Mouse (Mus musculus) heart, adult 11 months (tissue): Measurements from ENCODE around the gene Ftsj3.

Experiments used
- DNase-seq: peaks from one replicate; pipeline ENCODE4 v3.0.0; 2022

The Ftsj3 gene

DNA sequence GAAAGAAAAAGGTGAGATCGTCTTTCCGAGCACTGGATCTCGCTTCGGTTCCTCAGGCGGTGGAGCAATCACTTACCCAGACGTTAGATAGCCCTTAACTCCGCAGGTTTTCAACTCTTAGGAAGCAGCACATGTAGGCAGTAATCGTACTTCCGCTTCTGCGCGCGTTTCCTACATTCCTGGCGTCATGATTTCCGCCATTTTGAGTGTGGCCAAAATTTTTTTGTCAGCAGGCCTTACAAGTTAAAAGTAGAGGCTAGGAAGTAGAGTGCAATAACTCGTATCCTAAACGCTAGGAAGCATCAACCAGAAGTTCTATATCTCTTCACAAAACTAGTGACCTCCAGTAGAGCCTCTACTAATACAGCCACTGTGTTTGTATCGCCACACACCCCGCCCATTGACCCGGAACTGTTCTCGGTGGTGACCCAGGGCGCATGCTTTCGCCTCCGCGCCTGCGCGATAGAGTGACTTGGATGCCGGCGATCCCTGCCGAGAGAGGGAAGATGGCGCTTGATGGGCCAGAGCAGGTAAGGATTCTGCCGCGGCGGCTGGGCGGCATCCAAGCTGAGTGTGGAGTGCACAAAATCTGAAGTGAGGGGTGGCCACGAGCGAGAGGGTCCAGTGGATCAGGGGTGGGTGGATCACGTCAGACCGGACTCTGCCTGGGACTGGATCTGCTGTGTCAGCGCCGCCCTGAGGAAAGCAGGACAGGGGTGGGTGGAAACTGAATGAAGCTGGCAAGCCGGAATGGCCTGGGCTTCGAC is at the start of gene Ftsj3, which contains the start of gene Psmc5:
Gene Ftsj3 (minus strand): TSS at position 395 of the 767 bp plus-strand sequence.
Gene Psmc5 (plus strand): TSS at position 470 of the 767 bp plus-strand sequence.
- DNase-seq, result peak; percentile 99

DNA sequence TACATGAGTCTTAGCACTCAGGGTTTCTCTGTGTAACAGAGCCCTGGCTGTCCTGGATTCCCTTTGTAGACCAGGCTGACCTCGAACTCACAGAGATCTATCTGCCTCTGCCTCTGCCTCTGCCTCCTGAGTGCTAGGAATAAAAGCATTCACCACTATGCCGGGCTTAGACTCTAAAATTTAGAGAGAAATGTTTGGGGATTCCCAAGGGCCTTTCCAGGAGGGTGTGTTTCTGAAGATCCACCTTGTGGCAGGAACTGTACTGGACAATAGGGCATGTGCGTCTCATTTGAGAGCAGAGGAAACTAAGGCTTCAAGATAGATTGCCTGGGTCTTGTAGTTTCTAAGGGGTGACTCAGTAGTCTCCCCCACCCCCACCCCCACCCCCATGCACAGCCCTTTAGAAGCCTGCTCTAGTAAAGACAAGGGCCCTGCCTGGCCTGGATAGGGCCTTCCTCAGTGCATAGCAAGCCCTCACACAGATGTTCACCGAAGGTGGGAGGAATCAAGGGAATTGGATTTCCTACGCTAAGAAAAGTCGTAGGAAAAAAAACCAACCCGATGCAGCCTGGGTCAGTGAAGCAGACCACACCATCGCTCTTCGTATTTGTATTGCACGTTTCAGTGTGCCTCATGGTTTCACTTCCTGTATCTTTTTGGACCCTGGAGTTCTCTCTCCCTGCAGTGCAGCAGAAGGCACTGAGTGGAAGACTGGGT is 49.6 kb upstream of the Ftsj3 start:
- peak; percentile 93 for DNase-seq

DNA sequence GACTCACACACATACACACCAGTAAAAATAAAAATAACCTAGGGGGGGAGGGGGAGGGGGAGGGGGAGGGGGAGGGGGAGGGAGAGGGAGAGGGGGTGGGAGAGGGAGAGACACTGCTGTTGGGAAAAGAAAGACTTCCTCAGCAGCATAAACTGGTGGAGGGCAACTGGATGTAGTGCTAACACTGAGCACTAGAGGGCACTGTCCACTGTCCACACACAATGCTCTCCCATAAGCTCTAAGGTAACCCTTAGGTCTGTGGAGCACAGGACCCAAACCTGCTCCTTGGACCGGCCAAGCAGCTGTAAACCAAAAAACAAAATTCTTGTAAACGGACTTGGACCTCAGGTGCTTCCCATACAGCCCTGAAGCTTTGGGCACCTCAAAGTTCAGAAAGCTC is 46.8 kb upstream of the Ftsj3 start:
- no peak for DNase-seq

DNA sequence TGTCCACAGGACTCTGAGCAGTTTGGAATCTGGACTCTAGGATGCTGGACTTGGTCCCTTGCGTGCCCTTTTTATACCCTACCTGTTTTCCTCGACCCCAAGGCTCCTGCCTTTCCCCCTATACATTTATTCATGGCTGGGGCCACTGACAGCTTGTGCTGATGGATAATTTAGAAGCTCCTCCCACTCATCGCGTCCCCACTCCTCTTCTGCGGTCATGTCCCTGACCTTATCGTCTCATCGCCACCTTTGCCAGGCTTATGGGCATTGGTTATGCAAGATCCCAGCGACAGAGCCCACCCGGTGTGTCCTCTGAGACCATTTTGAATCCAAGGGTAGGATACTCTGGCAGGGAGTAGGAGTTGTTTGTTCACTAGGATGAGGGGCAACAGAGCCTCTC is 45.9 kb upstream of the Ftsj3 start, which contains the start of gene Gh:
Gene Gh (minus strand): TSS at position 101 of the 400 bp plus-strand sequence.
- no peak for DNase-seq

DNA sequence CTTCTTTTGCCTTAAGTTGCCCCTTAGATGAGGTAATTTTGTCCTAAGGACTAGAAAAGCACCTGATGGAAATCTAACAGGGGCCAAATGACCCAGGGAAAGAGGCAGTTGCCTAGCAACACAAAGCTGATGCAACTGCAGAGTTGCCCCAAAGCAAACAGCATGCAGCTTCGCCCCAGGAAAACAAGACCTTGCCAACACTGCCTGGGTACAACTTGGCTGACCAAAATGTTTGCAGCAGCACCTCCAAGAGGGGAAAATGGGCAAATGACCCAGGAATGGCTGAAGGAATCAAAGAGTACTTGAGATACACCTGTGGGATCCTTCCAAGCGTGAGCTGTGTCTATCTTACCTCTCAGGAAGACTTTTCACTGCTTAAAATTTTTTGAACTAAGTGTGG is 36.0 kb upstream of the Ftsj3 start:
- no peak for DNase-seq

DNA sequence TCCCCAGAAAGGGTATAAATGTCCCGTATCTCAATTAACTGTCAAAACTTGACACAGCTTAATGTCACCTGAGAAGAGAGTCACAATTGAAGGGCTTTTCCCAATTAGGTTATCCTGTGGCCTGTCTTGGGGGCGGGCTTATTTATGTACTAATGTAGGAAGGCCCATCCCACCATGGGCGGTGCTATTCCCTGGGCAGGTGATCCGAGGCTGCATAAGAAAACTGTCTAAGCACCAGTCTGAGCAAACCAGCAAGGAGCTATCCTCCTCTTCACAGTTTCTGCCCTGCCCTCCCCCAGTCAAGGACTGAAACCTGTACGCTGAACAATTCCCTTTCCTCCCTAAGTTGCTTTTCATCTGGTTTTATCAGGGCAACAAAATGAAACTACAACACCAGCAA is 34.5 kb upstream of the Ftsj3 start:
- no peak for DNase-seq

DNA sequence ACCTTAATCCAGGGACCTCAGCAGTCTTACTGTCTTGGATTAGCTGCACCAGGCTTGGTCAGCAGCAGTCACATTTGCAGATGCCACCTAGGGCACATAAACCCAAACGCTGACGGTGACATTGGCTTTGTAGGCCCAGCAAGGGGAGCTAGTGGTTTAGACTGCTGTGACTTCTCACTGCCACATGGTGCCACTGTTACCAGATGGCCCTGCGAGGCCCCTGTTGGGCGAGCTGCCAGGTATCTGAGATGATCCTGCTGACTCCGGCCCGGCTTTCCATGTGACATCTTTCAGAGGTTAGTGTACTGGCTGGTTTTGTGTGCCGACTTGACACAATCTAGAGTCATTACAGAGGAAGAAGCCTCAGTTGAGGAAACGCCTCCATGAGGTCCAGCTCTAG is 33.5 kb upstream of the Ftsj3 start:
- peak; percentile 95 for DNase-seq

DNA sequence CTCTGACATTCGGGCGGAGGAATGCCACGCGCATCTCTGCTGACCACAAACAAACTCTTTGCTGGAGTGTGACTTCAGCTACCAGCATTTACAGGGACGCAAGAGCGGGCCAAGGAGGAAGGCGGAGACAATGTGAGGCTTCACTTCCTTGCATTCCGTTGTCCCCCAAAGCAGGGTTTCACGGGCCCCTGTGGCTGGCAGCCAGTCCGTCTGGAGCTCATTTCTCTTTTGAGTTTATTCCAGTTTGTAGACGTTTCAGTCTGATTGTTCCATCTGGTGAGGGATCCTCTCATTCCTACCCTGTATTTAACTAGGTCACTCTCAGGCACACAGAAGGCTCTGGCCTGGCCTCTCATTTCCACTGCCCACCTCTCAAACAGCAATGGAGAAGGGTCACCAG is 31.1 kb upstream of the Ftsj3 start:
- DNase-seq, result no peak

DNA sequence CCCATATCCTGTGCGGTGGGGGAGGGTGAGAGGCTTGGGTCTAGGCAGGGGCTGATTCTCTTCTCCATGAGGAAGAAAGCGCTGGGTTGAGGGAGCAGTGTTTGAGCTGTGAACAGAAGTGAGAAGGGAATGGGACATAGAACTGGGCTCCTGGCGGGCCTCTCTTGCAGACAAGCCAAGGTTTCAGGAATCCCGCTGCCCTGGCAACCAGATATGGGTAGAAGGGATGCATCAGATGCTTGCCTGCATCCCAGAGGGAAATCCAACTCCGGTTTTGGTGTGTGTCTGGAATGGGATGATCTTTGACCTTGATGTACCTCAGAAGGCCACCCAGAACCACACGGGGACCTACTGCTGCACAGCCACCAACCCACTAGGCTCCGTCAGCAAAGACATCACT is 30.3 kb upstream of the Ftsj3 start:
- DNase-seq, result no peak

DNA sequence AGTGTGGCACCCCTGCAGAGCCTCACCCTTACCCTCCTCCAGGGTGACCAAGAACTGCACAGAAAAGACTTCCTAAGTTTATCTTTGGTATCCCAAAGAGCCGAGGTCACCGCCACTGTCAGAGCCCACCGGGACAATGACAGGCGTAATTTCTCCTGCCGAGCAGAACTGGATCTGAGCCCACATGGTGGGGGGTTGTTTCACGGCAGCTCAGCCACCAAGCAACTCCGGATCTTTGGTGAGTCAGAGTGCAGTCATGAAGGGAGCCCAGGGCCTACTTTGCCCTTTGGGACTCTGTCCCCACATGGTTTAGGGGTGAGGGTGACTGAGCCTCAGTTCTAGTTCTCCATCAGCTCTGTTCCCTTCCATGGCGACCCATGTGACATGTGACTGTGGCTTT is 28.2 kb upstream of the Ftsj3 start:
- DNase-seq, result no peak

DNA sequence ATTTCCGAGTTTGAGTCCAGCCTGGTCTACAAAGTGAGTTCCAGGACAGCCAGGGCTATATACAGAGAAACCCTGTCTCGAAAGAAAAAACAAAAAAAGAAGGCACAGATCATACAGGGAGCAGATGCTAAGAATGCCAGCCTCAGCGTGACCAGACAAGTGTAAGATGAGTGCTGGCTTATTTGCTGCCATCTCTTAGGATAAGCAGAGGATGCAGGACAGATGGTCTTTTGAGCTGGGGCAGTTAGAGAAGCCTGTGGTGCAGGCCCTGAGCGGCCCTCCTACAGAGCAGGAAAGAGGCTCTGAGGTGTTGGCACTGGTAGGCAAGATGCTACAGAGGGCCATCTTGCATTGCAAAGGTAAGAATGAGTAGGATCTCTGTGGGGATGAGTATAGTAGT is 27.5 kb upstream of the Ftsj3 start:
- no peak for DNase-seq

DNA sequence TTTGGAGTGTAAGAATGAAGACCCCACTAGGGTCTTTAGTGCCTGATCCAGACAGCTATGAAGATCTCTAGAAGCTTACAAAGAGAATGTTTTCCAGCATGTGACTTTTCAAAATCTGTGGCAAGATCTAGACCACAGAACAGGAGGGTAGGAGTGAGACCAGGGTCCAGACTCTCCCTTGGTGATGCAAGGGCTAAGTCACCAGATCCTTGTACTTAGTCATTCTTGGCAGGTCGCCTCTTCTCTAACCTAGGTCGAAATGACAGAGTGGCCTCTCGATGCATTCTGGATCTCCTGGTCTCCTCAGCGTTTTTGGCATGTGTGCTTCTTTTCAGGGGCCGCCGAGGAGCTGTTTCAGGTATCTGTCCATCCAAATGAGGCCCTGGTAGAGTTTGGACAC is 26.6 kb upstream of the Ftsj3 start:
- no peak for DNase-seq

DNA sequence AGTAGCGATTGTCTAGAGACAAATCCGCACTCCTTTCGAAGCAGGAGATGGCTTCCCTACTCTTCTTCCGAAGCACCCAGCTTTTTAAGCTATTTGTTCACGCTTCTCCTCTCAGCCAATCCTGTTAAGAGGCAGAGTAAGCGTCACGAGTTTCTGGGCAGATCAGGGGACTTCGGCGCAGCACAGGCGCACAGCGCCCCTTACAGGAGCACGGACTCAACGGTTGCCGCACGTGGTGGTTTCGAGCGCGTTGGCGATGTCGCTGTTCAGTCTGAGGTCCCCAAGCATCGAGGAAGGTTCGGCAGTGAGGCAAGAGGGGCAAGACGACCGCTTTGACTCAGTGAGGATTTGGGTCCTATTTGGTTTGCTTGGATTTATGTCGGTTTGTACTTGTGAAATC is 20.6 kb upstream of the Ftsj3 start, which contains the start of gene Tcam1:
Gene Tcam1 (plus strand): TSS at position 219 of the 400 bp plus-strand sequence.
- DNase-seq, result peak; percentile 99

DNA sequence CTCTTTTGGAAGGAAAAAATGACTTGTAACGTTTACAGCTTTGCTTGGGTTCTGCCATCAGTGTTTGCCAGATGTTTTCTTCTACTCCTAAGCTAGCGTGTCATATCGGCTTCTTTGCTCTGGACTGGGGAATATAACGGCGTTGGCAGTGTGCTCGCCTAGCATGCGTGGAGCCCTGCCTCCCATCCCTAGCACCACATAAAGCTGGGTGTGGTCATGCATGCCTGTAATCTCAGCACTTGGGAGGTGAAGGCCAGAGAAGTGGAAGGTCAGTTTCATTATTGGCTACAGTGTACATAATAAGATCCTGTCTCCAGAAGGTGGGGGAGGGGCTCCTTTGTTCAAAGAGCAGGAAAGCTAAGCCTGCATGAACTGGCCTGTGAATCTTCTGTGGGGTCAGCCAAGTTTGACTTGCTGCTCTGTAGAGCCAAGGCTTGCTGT is 19.1 kb upstream of the Ftsj3 start:
- no peak for DNase-seq

DNA sequence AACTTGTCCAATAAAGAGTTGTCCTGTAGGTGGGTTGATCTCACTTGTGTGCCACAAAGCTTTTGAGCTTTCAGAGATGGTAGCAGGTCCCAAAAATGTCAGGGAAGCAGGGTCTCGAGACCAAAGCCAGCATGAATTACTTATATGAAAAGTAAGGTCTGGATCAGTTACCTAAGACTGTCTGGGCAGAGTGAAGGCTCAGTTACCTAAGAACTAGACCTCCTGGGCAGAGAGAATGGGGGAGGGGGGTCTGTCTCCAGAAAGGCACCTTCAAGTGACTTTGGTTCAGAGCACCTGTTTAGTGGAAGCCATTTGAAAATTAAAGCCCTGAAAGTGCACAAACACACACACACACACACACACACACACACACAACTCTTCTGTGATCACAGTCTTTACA is 18.5 kb upstream of the Ftsj3 start:
- no peak for DNase-seq

DNA sequence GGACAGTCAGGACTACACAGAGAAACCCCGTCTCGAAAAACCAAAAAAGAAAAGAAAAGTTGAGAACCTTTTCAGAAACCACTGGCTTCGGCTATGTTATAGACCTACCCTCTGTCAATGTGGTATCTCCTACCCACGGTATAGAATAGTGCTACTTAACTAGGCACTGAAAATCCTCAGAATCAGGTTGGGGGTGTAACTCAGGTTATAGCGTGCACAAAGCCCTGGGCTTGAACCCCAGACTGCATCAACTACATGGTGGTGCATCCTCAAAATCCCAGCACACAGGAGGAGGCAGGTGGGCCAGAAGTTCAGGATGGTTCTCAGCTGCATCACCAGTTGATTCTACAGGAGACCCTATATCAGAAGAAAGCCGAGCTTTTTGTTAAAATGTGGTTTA is 17.9 kb upstream of the Ftsj3 start:
- peak; percentile 90 for DNase-seq

DNA sequence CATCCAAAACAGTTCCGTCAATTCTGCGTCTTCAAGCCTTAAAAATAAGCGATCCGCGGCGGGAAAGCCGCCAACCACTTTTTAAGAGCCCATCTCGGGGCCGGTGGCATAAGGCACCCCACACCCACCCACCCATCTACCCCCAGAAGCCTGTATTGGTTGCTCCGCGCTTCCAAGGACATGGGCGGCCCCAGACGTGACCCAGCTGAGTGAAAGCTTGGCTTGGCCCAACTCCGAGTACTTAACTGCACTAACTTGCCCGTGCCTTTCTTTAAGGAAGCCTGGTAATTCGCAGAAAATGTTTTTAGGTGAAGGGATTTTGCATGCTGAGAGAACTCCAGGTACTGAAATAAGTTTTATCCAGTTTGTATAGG is 17.4 kb upstream of the Ftsj3 start:
- no peak for DNase-seq

DNA sequence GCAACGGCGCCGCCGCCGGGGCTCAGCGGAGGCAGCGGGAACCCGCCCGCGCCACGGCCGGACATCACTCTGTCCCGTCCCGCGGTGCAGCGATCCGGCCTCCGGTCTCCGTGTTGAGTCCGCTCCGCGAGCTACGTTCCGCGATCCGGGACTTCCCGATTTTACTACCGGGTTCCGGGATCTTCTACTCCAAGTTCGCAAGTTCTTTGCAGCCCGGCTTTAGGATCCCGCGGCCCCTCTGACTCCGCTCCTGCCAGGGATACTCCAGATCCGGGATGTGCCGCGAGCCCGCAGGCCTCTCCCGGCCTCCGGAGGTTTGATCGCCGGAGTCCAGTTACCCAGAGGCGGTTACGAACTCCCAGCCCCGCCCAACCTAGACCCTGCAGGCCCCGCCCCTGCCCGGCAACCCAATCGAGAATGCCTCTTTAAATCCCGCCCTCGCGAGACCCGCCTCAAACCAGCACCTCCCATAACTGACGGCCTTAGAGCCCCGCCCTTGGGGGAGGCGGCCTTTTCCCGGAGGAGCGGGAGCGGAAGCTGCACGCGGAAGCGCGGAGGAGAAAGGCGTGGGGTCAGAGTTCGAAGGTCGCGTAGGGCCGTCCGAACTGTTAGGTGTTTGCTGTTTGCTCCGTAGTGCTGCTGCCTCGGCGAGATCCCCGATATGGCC is 16.9 kb upstream of the Ftsj3 start, which contains the start of gene Smarcd2:
Gene Smarcd2 (minus strand): TSS at position 329 of the 667 bp plus-strand sequence.
- DNase-seq, result peak; percentile 100

DNA sequence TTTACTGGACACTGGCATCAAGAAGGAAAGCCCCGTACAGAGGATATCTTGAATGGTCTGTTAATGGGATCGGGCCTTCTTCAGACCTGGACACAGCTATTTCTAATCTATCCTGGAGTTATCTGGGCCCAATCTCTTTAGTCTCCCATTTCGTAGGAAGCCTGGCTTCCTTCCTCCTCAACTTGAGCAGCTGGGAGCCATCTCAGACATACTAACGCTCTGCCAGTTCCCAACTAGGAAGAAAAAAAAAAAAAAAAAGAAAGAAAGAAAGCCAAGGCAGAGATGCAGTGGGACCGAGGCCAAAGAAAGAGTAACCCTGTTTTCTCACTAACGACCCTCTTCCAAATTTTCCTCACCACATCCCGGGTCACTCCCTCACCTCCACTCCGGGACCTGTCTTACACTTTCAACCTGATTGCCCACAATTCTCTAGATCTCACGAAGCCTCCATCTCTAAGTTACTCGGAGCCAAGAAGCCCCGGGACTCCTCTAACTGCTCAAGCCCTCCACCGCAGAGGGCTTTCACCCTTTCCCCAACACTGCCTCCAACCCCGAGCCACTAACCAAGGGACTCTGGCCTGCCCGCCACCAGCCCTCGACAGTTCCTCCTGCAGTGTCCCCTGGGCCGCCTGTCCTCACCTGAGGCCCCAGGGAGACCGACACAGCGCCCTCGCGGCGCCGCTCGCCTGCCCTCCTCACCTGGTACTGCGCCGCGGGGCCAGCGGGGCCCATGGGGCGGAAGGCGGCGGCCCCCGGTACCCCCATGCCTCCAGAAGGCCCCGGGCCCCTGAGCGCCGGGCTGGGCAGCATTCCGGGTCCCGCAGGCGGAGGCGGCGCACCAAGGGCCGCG is 16.1 kb upstream of the Ftsj3 start:
- peak; percentile 97 for DNase-seq

DNA sequence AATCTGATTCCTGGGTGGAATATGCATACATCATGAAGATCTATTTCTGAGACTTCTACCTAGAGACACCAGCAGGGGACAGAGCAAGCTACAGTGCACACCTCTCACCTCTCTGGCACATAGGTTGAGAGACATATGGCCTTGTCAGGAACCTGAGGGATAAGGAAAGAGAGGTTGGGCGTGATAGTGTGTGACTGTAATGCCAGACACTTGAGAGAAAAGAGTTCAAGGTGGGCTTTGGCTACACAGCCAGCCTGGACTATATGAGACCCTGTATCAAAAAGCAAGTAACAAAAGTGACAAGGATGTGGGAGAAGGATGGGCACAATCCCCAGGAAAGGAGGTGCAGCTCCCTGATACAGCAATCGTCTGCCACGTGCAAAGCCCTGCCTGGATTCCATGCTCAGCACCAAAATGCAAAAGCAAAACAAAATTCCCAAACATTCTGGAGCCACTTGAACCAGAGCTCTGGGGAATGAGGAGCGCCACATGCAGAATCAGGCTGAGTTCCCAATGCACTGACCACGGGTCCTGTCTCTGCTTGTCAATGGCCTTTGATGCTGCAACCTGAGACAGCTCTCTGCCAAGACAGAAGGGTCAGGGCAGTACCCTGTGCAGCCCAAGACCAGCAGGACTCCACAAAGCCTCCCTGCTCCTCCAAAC is 15.4 kb upstream of the Ftsj3 start:
- peak; percentile 94 for DNase-seq

DNA sequence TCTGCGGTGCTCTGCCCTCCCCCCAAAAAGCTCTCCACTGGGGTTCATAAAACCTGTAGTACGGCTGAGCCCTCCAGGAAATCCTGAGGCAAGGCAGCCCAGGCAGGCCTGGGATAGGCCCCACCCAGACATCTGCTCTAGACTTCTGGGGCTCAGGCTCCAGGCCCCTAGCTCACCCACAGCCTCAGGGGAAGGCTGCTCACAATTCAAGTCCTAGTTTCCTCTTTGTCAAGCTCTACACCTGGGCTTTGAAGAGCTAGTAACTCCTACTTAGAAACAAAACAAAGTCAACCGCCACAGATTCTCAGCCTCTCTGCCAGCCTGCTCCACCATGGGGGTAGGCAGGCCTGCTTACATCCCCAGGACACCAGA is 13.2 kb upstream of the Ftsj3 start:
- peak; percentile 95 for DNase-seq
